Mouse (Mus musculus) lung, postnatal 4 days (tissue): ENCODE results near the gene Ctnnb1.
A peak's percentile ranks its signal among the peaks of the same experiment; 100 is the strongest.

ENCODE experiments used
- DNase-seq, 2 experiments: peaks; one replicate each; pipeline ENCODE4 v3.0.0; 2021

The Ctnnb1 gene

GRCm38 (mm10) chr9:121000641-121001320, 71.8 kb downstream of the Ctnnb1 start:
- peak; percentile 61 to 71 for DNase-seq

GRCm38 (mm10) chr9:121001681-121002540, 72.9 kb downstream of the Ctnnb1 start:
- peak; percentile 69 for DNase-seq

- no peak for DNase-seq
Measured at GRCm38 (mm10) chr9:121005961-121006360, 76.9 kb downstream of the Ctnnb1 start.
